Mouse (Mus musculus): Measurements from ENCODE around the gene Mcpt1.
"Not testable (repeated sequence)": the region's sequence is repeated elsewhere in the genome, so short reads cannot be mapped to it uniquely, and the experiment has no call there.

The Mcpt1 gene

GRCm38 (mm10) chr14:56017671-56018070 is at the start of gene Mcpt1:
Gene Mcpt1, plus strand, starts transcription at chr14:56017971.
- DNase-seq (ENCODE audit: low spot score), result not testable (repeated sequence)

- DNase-seq (ENCODE audit: low spot score), result not testable (repeated sequence)
Observed at GRCm38 (mm10) chr14:55987464-55987863, 30.3 kb upstream of the Mcpt1 start.

GRCm38 (mm10) chr14:56013147-56013546 is 4.6 kb upstream of the Mcpt1 start:
- DNase-seq (ENCODE audit: low spot score), result no peak

GRCm38 (mm10) chr14:56013924-56014323 is 3.8 kb upstream of the Mcpt1 start:
- no peak for DNase-seq (ENCODE audit: low spot score)

GRCm38 (mm10) chr14:56019446-56019845 is 1.7 kb downstream of the Mcpt1 start:
- DNase-seq (ENCODE audit: low spot score), result no peak

GRCm38 (mm10) chr14:56021305-56021704 is 3.5 kb downstream of the Mcpt1 start:
- not testable (repeated sequence) for DNase-seq (ENCODE audit: low spot score)

- not testable (repeated sequence) for DNase-seq (ENCODE audit: low spot score)
Observed at GRCm38 (mm10) chr14:56030395-56030794, 12.6 kb downstream of the Mcpt1 start, which contains the start of gene Mcpt9. Gene Mcpt9, minus strand, starts transcription at chr14:56030495.

GRCm38 (mm10) chr14:56034433-56034832 is 16.7 kb downstream of the Mcpt1 start:
- DNase-seq (ENCODE audit: low spot score), result no peak

GRCm38 (mm10) chr14:56041792-56042191 is 24.0 kb downstream of the Mcpt1 start, which contains the start of gene Mcpt2:
Gene Mcpt2, plus strand, starts transcription at chr14:56042041.
- DNase-seq (ENCODE audit: low spot score), result not testable (repeated sequence)

GRCm38 (mm10) chr14:56055408-56055807 is 37.6 kb downstream of the Mcpt1 start:
- no peak for DNase-seq (ENCODE audit: low spot score)

GRCm38 (mm10) chr14:56057722-56058121 is 40.0 kb downstream of the Mcpt1 start:
- no peak for DNase-seq (ENCODE audit: low spot score)

GRCm38 (mm10) chr14:56062213-56062612 is 44.4 kb downstream of the Mcpt1 start, which contains the start of gene Mcpt4:
Gene Mcpt4, minus strand, starts transcription at chr14:56062313.
- DNase-seq (ENCODE audit: low spot score), result not testable (repeated sequence)
